Mouse (Mus musculus): ENCODE data around the gene 2610318N02Rik. TPM values are rescaled to one million over a fixed set of nuclear protein-coding genes. Genes with fewer than 3 reads are reported as not detected.

2610318N02Rik gene
- total RNA-seq, 2 experiments from 2014 or later: 0.45 to 2.1 TPM

Small RNAs within 50 kb of the gene (microRNA-seq; reads per million reads assigned to microRNA genes)
- gene Mir130b (600 to 761 reads per million in 2 experiments), gene Mir301b (8.3 to 47.6 reads per million in 2 experiments)

Other genes starting within 250 kb of the 2610318N02Rik start
- 10 to 100 TPM; 43.4 to 49.0 TPM for gene Ppm1f, start 228.7 kb downstream of the 2610318N02Rik start, total RNA-seq (2021)
- 100 to 1,000 TPM; 121 TPM for gene Mapk1, start 141.8 kb downstream of the 2610318N02Rik start, total RNA-seq (2021)
- gene Ypel1, start 55.5 kb downstream of the 2610318N02Rik start, total RNA-seq (2021): 1 to 10 TPM; 4.4 to 4.7 TPM
- 10 to 100 TPM; 48.9 TPM for gene Ppil2, start 13.9 kb downstream of the 2610318N02Rik start, total RNA-seq (2021)
- gene Sdf2l1, start 7.2 kb upstream of the 2610318N02Rik start, total RNA-seq (2021): 1 to 10 TPM; 3.4 to 7.1 TPM
- gene Ydjc, start 19.5 kb upstream of the 2610318N02Rik start, total RNA-seq (2021): 1 to 10 TPM; 1.6 to 2.2 TPM
- under 1 TPM; 0.10 to 0.17 TPM for gene Ccdc116, start 22.1 kb upstream of the 2610318N02Rik start, total RNA-seq (2021)
- 100 to 1,000 TPM; 133 to 137 TPM for gene Ube2l3, start 77.5 kb upstream of the 2610318N02Rik start, total RNA-seq (2021)
- gene Rimbp3, start 83.4 kb upstream of the 2610318N02Rik start, total RNA-seq (2021): under 1 TPM; 0.19 to 0.27 TPM
- 1 to 10 TPM; 3.7 to 4.1 TPM for gene Hic2, start 108.4 kb upstream of the 2610318N02Rik start, total RNA-seq (2021)
- 1 to 10 TPM; 5.0 to 5.5 TPM for gene Tmem191c, start 150.9 kb upstream of the 2610318N02Rik start, total RNA-seq (2021)
- 1 to 10 TPM; 2.8 to 3.0 TPM for gene Serpind1, start 206.2 kb upstream of the 2610318N02Rik start, total RNA-seq (2021)

Measured in heart, postnatal 10 days (tissue).